Mouse (Mus musculus) hindlimb bud, embryonic 11.5 days (tissue): Measurements from ENCODE around the gene App.

ENCODE experiments used
- DNase-seq: peaks from one replicate; pipeline ENCODE4 v3.0.0-alpha.2; 2012; ENCODE audit warnings: low read depth, low spot score; ENCODE audit errors: extremely low spot score

The App gene

DNA sequence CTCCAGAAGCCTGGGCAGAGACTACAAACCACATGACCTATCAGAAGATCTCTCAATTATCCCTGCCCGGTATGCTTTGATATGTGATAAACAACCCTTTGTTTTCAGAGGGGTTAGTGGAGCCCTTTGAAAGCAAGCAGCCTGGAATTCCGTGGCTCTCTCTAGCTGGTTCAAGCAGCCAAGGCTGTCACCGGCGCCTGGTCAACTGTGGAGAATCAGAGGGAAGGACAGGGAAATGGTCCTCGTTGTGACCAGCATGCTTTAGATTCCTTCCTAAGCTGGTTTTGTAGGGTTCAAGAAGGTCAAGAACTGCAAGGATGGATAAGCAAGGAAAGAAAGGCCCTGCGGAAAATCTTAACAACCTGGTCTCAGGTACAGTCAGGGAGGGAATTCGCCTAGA lies 21.9 kb downstream of the App start:
- no peak for DNase-seq

DNA sequence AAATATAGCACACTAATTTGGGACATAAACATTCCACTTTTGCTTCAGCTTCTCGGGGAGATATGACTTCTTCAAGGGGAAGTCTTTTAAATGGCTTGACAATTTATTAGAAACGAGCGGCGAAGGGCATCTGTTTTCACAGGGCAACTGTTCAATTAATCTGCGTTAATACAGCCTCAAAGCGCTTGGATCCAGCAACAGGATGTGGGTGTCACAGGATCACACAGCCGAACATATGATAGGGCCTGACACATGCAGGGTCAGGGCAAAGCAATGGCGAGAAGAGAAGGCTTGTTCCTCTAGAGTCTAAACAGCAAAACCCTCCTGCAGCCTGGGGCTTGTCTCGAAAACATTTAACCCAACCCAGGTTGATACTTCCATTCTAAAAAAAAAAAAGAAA lies 22.7 kb downstream of the App start:
- no peak for DNase-seq

DNA sequence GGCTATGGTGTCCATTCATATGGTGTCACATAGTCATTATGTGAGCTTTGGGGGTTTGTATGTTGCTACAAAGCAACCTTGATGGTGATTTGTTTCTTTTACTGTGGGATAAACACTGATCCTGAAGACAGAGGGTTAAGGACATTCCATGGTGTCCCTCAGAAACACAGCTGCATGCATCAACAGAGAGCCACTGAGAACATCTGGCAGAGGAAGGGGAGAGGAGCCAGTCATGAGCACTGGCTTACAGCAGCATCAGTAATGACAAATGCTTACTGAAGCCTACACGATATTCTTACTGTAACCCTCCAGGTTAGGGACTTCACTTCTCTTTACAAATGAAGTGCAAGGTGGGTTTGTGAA lies 24.1 kb downstream of the App start:
- DNase-seq: no peak

DNA sequence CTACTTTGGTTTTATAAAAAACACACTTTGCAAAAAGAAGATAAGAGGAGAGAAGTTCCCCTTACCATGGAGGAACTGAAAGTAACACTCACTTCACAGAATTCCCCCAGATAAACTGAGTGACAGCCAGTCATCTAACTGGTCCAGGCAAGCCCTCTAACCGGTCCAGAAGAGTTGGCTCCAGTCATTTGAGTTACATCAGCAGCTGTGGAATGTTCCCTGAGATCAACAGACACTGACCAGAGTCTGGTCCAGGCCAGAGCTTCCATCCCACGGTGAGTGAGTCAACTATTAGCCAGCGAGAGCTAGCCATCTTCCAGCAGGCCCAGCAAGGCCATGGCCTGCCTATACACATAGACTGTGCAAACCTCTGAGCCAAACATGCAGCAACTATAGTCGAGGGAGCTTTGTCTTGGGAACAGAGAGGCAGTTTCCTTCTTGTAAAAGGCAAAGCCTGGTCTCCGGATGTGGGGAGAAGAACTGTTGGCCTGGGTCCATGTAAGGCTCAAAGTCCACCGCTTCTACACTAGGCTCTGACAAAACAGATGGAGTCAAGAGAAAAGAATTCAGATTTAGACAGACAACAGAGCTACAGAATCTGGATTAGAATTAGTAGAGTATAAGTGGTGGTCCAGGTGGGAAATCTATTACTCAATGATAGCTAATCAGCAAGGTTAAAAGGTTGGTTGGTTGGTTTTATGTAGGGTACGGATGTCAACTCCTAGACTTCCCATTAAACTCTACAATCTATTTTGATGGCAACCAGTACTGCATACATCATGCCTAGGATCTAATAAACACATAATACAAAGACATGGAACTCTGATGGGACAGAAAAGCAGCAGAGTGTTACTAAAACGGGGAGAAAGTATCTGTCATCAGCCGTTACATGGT lies 24.7 kb downstream of the App start:
- DNase-seq: no peak

DNA sequence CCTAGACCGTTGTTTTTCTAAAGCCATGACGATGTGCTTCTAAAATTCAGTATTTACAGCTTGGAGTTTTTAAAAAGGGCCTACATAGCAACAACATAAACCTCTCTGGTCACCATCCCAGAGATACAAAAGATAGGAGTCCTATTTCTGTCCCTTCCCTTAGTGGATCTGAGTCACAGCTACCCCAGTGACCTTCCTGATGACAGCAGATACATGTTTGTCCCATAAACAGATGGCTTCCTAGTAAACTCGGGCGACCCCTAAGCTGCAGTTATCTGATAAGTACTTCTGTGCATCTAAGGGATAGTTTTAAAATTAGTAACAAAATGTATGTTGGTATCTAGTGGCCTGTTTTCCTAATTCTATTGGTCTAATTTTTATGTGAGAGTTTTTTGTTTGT lies 26.1 kb downstream of the App start:
- no peak for DNase-seq

DNA sequence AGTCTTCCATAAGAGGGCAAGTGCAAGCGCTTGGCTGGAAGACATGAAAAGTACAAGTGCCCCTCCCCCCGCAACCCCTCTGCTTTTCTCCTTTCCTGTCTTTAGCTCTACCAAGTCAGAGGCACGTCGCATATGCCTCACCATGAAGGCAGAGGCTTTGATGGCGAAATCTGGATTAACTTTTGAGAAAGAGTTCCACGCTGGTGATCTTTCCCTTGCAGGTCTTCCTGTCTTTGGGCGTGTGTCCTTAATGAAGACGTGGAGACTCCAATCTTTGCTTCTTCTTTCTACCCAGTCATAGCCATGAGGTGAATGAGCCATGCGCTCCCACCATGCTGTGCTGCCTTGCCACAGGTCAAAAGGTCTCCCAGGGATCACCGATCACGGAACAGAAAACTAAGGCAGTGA lies 27.8 kb downstream of the App start:
- no peak for DNase-seq

DNA sequence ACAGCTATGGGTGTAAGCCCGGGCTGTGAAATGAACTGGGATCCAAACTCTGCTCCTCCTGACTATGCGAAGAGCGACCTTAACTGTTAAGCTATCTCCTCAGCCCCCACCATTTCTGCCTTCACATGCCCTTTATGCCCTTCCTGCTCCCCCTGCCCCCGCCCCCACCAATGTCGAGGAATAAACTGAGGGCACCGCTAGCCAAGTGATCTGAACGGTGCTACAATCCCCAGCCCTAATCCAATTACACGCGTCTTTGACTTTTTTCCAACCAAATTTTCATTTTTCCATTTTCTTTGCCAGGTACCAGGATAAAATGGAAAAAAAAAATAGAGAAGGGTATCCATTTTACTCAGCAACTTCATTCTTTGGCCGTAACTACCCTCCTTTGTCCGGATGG lies 28.2 kb downstream of the App start:
- DNase-seq: no peak

DNA sequence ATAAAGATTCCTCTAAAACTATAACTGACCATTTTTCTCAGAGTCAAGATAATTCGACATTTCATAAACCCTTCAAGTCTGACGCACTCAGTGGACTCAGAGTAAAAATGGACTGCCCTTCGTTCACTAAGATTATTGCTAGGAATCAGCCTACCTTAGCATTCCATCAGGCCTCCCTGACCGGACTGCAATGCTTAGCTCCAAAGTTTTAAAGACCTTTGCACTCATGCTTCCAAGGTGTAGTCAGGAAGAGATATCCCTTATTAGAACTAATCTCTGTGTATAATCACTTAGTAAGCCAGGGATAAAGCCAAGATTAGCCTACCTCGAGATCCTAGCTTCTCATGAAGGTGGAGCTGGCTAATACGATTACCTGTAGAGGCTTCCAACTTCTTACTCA lies 29.2 kb downstream of the App start:
- no peak for DNase-seq

DNA sequence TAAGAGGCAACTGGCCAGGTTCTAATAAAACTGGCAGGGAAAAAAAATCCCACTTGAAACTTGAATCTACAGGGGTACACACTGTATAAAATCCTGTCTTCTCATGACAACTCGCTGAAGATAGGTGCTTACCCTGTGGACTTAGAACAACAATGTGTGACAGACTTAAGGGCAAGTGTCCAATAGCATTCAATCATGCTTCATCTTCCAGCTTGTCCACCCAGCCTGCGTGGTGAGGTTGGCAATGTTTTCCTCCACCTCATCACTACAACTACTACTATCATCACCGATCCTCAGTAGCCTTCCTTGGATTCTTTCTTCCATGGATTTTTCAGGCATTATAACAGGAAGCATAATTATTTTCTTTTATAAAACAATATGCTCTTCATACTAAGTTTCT lies 29.7 kb downstream of the App start:
- no peak for DNase-seq

DNA sequence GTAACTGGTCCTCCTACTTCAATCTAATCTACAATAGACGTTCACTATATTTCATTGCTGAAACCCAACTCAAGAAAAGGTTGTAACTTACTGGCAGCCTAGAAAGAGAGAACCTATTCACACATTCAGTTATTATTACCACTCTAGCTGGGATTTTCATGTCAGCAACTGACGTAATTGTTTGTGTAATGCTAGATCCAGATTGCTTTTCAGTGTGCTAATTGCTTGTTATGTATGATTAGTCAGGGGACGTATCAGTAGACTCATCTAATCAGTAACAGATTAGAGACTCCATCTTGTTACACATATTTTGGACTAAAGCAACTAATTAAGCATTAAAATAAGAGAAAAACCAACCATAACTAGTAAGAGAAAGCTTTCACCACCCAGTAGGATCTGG lies 30.4 kb downstream of the App start:
- no peak for DNase-seq

DNA sequence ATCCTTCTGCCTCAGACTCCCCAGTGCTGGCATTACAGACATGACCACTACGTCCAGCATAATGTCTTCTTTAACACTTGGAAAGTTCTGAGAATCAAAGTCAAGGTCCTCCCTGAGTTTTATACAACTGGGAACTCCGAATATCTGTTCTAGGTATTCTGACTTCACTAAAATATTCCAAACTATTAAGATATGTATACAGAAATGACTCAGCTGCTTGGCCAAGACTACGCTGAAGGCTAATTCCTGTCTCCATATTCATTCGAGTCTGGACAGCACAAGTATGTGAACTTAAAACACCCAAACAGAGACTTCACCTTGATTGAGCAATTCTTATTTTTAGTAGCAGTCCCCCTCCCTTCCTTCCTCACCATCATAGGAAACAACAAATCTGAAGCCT lies 32.2 kb downstream of the App start:
- DNase-seq: no peak

DNA sequence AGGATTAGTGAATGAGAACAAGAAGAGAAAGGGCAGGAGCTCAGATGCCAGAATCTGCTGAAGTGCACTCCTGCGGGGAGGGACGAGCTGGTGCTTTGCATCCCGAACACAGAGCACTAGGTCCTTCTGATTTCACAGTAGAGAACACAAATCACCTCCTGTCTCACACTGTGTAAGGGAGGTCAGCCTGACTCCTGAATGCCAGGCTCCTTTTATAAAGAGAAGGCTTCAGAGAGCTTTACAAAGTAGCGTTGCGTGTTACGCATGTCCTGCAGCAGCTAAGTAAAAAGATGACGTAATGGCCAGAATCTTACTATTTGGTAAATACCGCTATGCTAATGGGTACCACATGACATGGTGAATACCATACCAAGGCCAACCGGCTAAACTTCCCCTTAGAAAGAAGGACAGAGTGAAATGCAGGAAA lies 34.4 kb downstream of the App start:
- DNase-seq: no peak

DNA sequence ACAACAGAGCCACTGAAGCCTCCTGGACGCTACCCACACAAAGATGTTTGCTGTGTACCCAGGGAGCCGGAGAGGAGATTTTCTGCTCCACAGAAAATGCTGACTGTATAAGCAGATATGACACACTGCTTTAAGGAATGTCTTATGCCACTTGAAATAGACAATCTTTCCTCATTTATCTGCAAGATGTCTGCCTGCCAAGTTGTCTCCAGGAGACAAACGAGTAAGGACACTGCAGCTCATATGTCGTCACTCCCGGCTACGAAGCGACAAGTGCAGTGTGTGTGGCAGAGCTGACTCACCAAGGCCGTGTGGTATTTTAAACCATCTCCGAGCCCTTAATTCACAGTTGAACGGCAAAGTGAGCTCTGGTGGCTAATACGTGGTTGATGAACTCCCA lies 36.2 kb downstream of the App start:
- DNase-seq: no peak

DNA sequence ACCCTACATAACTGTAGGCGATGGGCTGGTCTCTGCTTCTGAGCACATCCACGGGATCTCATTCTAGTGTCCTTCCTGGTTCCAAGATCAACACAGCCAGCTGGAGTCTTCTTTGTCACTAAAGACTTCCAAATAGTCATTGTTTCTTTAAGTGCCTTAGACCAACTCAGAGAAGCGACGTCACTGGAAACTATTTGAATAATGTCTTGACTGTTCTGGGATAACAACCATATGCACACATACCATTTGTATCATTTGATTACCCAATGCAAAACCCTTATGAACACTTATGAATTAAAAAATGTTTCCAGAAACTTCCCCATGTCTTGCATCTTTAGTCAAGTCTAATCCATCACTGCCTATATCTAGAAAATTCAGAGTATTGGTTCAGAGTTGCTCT lies 37.5 kb downstream of the App start:
- DNase-seq: no peak

DNA sequence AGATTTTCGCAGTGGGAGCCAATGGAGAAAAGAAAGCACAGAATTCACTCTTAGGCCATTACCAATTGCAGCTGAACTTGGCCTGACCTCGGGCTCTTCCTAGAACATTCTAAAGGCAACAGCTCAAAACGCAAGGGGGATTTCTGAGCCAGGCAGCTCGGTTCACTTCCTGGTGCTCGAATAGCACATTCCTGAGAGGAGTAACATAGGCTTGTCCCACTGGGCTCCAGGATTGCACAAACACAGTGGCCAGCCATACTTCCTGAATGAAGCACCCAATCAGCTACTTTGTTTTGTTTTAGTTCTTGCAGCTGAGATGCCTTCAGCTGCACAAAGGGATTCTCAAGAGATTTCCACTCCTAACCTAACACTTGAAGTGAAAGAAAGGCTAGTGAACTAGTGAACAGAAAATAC lies 40.1 kb downstream of the App start:
- DNase-seq: no peak

DNA sequence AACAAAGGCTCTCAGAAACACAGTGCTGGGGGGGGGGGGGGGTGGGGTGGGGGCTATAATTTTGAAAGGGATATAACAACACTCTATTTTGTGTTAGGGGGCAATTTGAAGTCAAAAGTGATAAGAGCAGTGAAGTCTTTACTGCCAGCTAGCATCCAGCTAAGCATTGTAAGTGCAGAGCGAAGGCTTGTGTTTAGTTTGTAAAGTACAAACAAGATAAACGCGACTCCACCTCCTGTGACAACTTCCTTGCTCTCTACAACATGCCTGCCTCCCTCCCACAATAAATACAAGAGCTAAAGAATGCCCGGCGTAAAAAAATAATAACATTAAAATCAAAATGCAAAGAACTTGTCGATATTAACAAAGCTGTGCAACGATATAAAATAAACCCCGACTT lies 40.5 kb downstream of the App start:
- DNase-seq: no peak

DNA sequence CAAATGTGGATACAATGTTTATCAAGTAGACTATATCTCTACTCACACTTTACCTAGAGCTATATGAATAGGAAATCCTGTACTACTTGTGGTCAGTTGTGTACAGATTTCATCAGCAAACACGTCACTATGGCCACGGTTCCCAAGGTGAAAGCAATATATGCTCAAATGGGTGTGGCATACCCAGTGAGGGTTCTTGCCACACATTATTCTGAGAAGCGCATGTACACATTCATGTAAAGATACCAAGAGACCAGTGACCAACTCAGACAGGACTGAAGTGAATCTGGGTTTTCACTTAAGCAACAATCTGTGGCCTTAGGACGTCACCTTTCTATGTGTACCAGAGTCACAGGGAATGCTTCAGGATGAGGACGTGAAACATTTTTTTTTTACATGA lies 41.4 kb downstream of the App start:
- no peak for DNase-seq

DNA sequence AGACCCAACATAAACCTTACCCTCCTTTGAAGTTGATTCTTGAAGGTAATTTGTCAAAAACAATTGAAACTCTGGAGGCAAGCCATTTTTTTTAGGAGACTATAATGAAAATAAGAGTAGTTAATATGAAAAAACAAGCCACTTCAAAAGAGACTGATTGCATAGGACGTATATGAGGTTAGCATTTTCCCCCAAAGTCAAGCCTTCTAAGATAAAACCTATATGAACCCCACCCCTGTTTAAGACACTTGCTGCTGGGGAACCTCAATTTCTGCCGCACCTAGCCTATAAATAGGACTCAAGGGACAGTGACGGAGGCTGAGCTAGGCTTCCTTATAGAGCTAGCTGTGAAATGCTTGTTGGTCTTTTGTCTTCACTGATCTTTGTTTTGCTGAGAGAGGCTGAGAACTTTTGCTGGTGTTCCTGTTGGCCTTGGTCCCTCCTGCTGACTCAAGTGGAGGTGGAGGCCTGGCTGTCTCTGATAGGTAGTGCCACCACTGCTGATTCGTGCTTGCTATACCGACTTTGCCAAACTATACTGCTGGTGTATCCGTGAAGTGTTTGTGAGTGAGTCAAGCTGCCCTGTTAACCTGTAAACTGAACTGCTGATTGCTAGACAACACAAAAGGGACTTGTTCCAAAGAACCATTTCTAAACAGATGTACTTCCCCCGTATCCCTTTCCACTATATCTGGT lies 42.6 kb downstream of the App start:
- DNase-seq: no peak

DNA sequence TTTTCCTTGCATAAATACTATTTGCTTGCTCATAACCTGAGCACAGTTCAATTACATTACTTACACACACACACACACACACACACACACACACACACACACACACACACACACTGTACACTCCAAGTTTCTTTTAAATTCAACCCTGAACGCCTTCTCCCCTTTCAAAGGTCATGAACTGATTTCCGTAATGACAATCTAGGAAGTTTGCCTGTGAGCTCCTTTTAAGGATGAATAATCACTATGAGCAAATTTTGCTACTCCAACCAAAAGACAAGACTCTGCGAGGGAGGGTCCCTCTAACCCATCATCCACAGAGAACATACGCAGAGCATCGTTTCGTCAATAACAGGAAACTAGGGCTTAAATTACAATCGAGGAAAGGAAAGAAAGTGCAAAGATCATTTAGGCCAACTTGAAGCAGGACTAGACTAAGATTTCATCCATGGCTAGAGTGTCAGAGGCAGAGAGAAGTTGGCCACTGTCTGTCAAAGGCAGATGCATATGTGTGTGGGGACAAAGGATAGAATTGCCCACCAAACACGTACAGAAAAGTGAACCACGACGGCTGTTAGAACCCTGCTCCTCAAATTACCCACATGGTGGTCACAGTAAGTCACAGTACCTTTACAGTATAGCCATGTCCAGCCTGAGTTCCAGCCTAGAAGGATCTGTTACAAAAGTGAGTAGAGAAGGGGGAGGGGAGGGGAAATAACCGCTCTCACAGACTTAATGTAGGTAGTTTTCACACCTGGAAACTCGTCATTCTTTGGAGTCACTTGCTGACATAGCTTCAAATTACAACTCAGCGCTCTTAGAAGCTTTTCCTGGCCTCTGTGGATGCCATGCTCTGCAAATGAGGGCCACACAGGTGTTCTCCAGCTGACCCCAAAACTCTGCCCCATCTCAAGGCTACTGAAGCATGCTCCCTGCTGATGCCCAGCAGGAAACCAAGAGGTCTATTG lies 44.6 kb downstream of the App start:
- peak; percentile 62 for DNase-seq

DNA sequence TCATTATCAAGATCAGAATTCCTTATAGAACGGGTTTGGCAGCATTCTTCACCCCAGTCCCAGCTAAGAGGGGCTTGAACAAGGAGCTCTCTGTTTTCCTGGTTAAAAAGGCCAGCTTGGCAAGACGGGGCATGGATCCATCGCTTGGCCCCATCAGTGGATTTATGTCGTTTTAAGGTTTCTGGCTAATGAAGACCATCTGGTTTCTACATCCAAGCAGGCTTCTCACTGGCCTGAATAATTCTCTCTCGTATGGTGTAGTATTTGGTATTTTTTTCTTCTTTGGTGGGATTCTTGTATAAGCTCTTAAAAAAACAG lies 45.3 kb downstream of the App start:
- peak; percentile 66 for DNase-seq

DNA sequence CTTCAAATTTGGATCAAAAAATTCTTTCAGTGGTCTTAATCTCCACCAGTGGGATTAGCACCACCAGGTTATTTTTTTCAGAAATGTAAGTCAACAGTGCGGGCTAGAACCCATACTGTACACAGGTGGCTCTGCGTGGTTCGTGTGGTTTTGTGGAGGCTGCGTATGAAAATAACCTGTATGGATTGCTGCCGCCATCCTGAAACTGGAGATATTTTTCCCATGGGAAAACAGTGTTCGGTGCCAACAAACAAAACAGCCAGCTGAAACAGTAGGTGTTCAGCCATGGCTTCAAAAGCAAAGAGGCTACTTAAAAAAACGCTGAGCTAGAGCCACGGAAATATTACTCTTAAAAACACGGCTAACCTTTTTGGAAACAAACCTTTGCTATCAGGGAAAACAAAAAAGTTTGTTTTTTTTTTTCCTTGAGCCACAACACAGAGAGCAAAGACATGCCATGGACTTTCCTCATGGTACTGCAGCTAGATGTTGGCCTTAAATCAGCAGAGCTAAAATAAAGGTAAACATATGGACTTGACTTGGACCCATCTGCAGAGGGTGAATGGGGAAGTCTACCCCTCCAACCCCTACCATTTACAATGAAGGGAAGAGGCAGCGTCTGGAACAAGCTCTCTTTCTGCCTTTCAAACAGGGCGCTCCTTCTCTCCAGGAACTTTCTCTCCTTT lies 45.8 kb downstream of the App start:
- DNase-seq: no peak
